Mouse (Mus musculus) embryonic fibroblast, embryonic 13.5 days (primary cell): ENCODE results near the gene Ss18l1. TPM values are rescaled to one million over a fixed set of nuclear protein-coding genes. Genes with fewer than 3 reads are reported as not detected.

ENCODE experiments used
- H3K27ac ChIP-seq: 2 replicates; pipeline ENCODE4 v1.5.1; 2012; ENCODE audit warnings: low read length, control low read depth, inconsistent platforms; ENCODE audit not compliant: insufficient read depth
- H3K4me1 ChIP-seq: 2 replicates; pipeline ENCODE4 v1.6.1; 2011; ENCODE audit warnings: low read length; ENCODE audit not compliant: control insufficient read depth, insufficient read depth
- H3K4me3 ChIP-seq: 2 replicates; pipeline ENCODE4 v1.5.1; 2011; ENCODE audit warnings: mild to moderate bottlenecking, control low read depth, low read length; ENCODE audit not compliant: insufficient read depth
- CTCF ChIP-seq: IDR thresholded peaks from 2 replicates; pipeline ENCODE4 v1.5.1; 2011; ENCODE audit warnings: mild to moderate bottlenecking, control low read depth, low read length, moderate library complexity, borderline replicate concordance; ENCODE audit not compliant: insufficient read depth
- POLR2A ChIP-seq: IDR thresholded peaks from 2 replicates; pipeline ENCODE4 v1.6.1; 2011; ENCODE audit warnings: low read depth, mild to moderate bottlenecking, control low read depth, low read length, moderate library complexity
- polyA plus RNA-seq: library from polyadenylated mRNA; stranded (reverse); fragments of >200 nt; gene quantifications from 2 replicates; pipeline ENCODE4 v1.2.4, GENCODE M21; 2011; ENCODE audit warnings: low read depth; ENCODE audit not compliant: missing spikeins, insufficient read length

Ss18l1 gene
- polyA plus RNA-seq, 1 experiment: 3.9 TPM

- H3K4me3 ChIP-seq: no peak overlapping the region
- no peaks in the 10 kb centered on the region for H3K4me1 ChIP-seq
- no peak overlapping the region for H3K27ac ChIP-seq
- TF ChIP-seq POLR2A: no peak
- TF ChIP-seq CTCF: no peak
These were observed 24.7 kb upstream of the Ss18l1 start for GRCm38 (mm10) chr2:180017632-180018031.

DNA sequence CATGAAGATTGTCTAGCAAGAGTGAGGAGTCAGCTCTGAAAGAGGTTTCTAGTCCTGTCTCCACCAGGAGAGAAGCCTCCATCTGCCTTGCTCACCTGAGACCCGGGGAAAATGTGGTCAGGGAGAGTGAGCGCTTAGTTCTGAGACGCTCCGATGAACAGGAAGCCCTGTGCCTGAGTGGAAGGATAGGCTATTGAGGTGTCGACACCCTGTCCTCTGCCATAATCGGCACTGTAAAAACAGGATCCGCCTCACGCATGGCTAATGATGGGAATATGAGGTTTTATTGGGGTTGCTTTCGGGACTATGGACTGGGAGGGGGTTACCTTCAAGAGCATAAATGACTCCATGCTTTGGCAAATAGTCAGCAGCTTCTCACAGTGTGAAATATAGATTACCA is 23.7 kb upstream of the Ss18l1 start:
- TF ChIP-seq CTCF (no peak), POLR2A (no peak)
- Histone ChIP-seq H3K4me1 (no peaks in the 10 kb centered on the region), H3K4me3 (no peak overlapping the region), H3K27ac (no peak overlapping the region)

- Histone ChIP-seq H3K27ac (no peak overlapping the region), H3K4me1 (no peaks in the 10 kb centered on the region), H3K4me3 (no peak overlapping the region)
- TF ChIP-seq CTCF: no peak
These were observed 22.1 kb upstream of the Ss18l1 start for GRCm38 (mm10) chr2:180020091-180020661.

DNA sequence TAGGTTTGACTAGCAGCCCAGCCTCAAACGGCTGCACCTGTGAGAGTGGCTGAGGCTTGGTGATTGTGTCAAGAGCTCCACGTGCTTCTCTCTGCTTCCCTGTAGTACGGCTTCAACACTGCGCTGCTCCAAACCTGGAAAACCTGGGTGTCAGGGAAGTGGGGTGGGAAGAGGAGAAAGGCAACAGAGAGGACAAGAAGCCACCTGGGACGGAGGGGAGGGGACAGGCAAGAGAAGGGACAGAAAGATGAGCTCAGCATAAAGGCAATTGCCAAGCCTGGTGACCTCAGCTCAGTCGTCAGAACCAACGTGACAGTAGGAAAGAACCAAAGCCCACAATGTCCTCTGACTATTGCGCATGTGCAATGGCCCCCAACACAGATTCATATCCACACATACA is 21.4 kb upstream of the Ss18l1 start:
- Histone ChIP-seq H3K4me3 (no peak overlapping the region), H3K27ac (no peak overlapping the region), H3K4me1 (no peaks in the 10 kb centered on the region)
- TF ChIP-seq CTCF: no peak
- TF ChIP-seq POLR2A: no peak

DNA sequence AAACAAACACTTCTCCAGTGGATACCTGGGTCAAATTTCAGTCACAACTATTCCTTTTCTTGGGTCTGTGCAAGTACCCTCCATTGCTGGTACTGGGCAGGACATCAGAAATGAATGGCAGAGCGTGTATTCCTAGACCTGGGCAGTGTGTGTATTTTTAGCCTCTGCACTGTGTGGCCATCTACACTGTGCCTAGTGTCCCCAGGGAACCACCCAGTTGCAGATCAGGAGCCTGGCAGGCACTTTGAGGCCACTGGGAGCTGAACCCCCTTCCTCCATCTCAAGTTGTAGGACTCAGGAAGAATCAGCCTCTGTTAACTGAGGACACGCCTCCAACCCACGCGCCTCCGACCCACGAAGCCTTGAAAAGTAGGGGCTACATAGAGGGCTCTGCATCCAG is 19.6 kb upstream of the Ss18l1 start:
- no peak overlapping the region for H3K27ac ChIP-seq
- TF ChIP-seq CTCF (no peak), POLR2A (no peak)
- no peak overlapping the region for H3K4me3 ChIP-seq
- H3K4me1 ChIP-seq: no peaks in the 10 kb centered on the region

GRCm38 (mm10) chr2:180024401-180025098 is 17.8 kb upstream of the Ss18l1 start, which contains the start of gene Lsm14b:
TSS of gene Lsm14b (plus strand) at chr2:180024987.
- TF ChIP-seq POLR2A: peak; percentile 74
- no peak for TF ChIP-seq CTCF
- Histone ChIP-seq H3K27ac (peak within 1 kb of the TSS; percentile 63), H3K4me3 (peak within 1 kb of the TSS; percentile 81), H3K4me1 (no peaks in the 10 kb centered on the region)

DNA sequence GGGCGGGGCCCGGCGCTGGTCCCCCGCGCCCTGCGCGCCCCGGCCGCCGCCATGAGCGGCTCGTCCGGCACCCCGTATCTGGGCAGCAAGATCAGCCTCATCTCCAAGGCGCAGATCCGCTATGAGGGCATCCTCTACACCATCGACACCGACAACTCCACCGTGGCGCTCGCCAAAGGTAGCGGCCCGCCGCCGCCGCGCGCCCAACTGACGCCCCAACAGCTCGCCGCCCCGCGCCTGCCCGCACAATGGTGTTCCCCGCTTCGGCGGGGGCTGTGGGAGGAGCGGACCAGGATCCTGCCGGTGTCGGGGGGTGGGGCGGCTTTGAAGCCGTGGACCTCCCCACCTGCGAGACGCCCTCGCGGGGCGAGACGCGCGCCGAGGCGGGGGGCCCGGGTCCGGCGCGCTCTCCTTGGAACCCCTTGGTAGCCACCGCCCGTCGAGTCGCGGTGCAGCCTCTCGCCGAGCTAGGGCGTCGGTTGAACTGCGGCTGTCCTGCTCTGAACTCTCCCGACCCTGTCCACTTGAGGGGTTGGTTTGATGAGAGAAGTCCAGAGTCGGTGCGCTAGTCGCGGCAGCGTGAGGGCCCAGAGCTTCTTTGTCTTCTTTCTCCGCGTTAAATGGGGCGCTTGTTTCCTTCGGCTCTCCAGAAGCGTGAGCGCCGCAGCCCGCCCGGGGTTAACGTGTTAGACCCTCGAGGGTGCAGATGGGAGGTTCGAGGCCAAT is 17.0 kb upstream of the Ss18l1 start:
- Histone ChIP-seq H3K4me3 (peak overlapping the region; percentile 57), H3K27ac (peak overlapping the region; percentile 63), H3K4me1 (no peaks in the 10 kb centered on the region)
- no peak for TF ChIP-seq POLR2A
- no peak for TF ChIP-seq CTCF

DNA sequence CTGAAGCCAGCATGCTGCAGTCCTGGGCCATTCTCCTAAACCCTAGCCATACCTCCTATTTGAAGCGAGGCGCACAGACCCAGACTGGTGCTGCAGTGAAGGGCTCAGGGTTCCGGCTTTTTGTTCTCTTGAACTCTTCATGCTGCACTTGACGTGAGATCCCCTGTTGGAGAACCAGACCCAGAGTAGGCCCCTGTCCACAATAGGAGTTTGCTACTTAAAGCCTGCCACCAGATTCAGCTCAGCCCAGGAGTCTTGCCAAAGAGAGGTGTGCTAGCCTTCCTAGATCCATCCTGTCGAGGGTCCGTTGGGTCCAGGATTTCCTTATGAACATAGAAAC is 16.5 kb upstream of the Ss18l1 start:
- Histone ChIP-seq H3K27ac (no peak overlapping the region), H3K4me3 (peak overlapping the region; percentile 57), H3K4me1 (no peaks in the 10 kb centered on the region)
- TF ChIP-seq POLR2A (no peak), CTCF (no peak)

GRCm38 (mm10) chr2:180027768-180028167 is 14.5 kb upstream of the Ss18l1 start:
- Histone ChIP-seq H3K4me3 (no peak overlapping the region), H3K27ac (no peak overlapping the region), H3K4me1 (peaks cover 2% of the 10 kb centered on the region)
- TF ChIP-seq POLR2A (no peak), CTCF (no peak)

- Histone ChIP-seq H3K4me3 (no peak overlapping the region), H3K27ac (no peak overlapping the region), H3K4me1 (peaks cover 16% of the 10 kb centered on the region)
- TF ChIP-seq POLR2A (no peak), CTCF (no peak)
These were observed 11.0 kb upstream of the Ss18l1 start for GRCm38 (mm10) chr2:180031270-180031669.
